Mouse (Mus musculus): ENCODE measurements around the gene Sptbn4. TPM values are rescaled to one million over a fixed set of nuclear protein-coding genes. Genes with fewer than 3 reads are reported as not detected.

Sptbn4 gene
- polyA plus RNA-seq, 1 experiment from 2014 or later: 0.57 TPM

- Histone ChIP-seq H3K4me1 (replicated peaks; ENCODE audit: control insufficient read depth, insufficient read depth, low read length) (peaks cover 3% of the 10 kb centered on the region), H3K27ac (ENCODE audit: low read depth, low read length) (no peak overlapping the region), H3K4me2 (replicated peaks; ENCODE audit: low read depth, low read length) (peak overlapping the region; percentile 14; the same call in 1 of the 2 replicates), H3K36me3 (ENCODE audit: control insufficient read depth, insufficient read depth, low read length) (no peaks in the 10 kb centered on the region), H3K27me3 (ENCODE audit: control insufficient read depth, insufficient read depth, low read length) (peaks cover 71% of the 10 kb centered on the region), H3K9me3 (ENCODE audit: control insufficient read depth, low read length) (no peaks in the 10 kb centered on the region), H3K4me3 (ENCODE audit: low read depth, low read length) (0 out of 2 replicates have a peak overlapping the region, but pooled peaks have one; percentile 1), H3K9ac (ENCODE audit: low read depth, low read length) (no peak overlapping the region)
- no peak for ATAC-seq (ENCODE audit: low FRiP score)
- peak; percentile 29 for DNase-seq (ENCODE audit: low spot score)
- 9% methylated on average over 81 of the region's 81 CpGs for WGBS
Observed at GRCm38 (mm10) chr7:27404203-27404942, 43.1 kb downstream of the Sptbn4 start.

GRCm38 (mm10) chr7:27402675-27403074 is 44.8 kb downstream of the Sptbn4 start:
- Histone ChIP-seq H3K4me2 (replicated peaks; ENCODE audit: low read depth, low read length) (no peak overlapping the region), H3K36me3 (ENCODE audit: control insufficient read depth, insufficient read depth, low read length) (no peaks in the 10 kb centered on the region), H3K4me3 (ENCODE audit: low read depth, low read length) (no peak overlapping the region), H3K27ac (ENCODE audit: low read depth, low read length) (no peak overlapping the region), H3K4me1 (replicated peaks; ENCODE audit: control insufficient read depth, insufficient read depth, low read length) (no peaks in the 10 kb centered on the region; the same call in 1 of the 2 replicates), H3K9ac (ENCODE audit: low read depth, low read length) (no peak overlapping the region), H3K27me3 (ENCODE audit: control insufficient read depth, insufficient read depth, low read length) (peaks cover 59% of the 10 kb centered on the region), H3K9me3 (ENCODE audit: control insufficient read depth, low read length) (no peaks in the 10 kb centered on the region)
- peak; percentile 76 for DNase-seq (ENCODE audit: low spot score)
- 11% methylated on average over 16 of the region's 16 CpGs for WGBS
- no peak for ATAC-seq (ENCODE audit: low FRiP score)

- Histone ChIP-seq H3K4me3 (ENCODE audit: low read depth, low read length) (no peak overlapping the region), H3K27ac (ENCODE audit: low read depth, low read length) (no peak overlapping the region), H3K9ac (ENCODE audit: low read depth, low read length) (no peak overlapping the region), H3K4me1 (replicated peaks; ENCODE audit: control insufficient read depth, insufficient read depth, low read length) (peaks cover 4% of the 10 kb centered on the region), H3K4me2 (replicated peaks; ENCODE audit: low read depth, low read length) (no peak overlapping the region), H3K9me3 (ENCODE audit: control insufficient read depth, low read length) (no peaks in the 10 kb centered on the region), H3K27me3 (ENCODE audit: control insufficient read depth, insufficient read depth, low read length) (peaks cover 60% of the 10 kb centered on the region), H3K36me3 (ENCODE audit: control insufficient read depth, insufficient read depth, low read length) (no peaks in the 10 kb centered on the region)
- ATAC-seq (ENCODE audit: low FRiP score) (no peak), DNase-seq (ENCODE audit: low spot score) (no peak)
- WGBS: 82% methylated on average over 7 of the region's 7 CpGs
Observed at GRCm38 (mm10) chr7:27400545-27400944, 46.9 kb downstream of the Sptbn4 start.

GRCm38 (mm10) chr7:27397048-27397949 is 50.2 kb downstream of the Sptbn4 start:
- peaks cover 52% of the 10 kb centered on the region for H3K27me3 ChIP-seq (ENCODE audit: control insufficient read depth, insufficient read depth, low read length)

GRCm38 (mm10) chr7:27396184-27397047 is 51.1 kb downstream of the Sptbn4 start:
- peak; percentile 63 for ATAC-seq (ENCODE audit: low FRiP score)
- Histone ChIP-seq H3K36me3 (ENCODE audit: control insufficient read depth, insufficient read depth, low read length) (no peaks in the 10 kb centered on the region), H3K9me3 (ENCODE audit: control insufficient read depth, low read length) (no peaks in the 10 kb centered on the region), H3K4me2 (replicated peaks; ENCODE audit: low read depth, low read length) (peak overlapping the region; percentile 80), H3K9ac (ENCODE audit: low read depth, low read length) (no peak overlapping the region), H3K27me3 (ENCODE audit: control insufficient read depth, insufficient read depth, low read length) (peaks cover 56% of the 10 kb centered on the region), H3K4me3 (ENCODE audit: low read depth, low read length) (peak overlapping the region; percentile 50), H3K4me1 (replicated peaks; ENCODE audit: control insufficient read depth, insufficient read depth, low read length) (peaks cover 4% of the 10 kb centered on the region; the same call in 1 of the 2 replicates), H3K27ac (ENCODE audit: low read depth, low read length) (no peak overlapping the region)
- DNase-seq (ENCODE audit: low spot score): peak; percentile 62
- WGBS: 3% methylated on average over 42 of the region's 68 CpGs

More at GRCm38 (mm10) chr7:27397048-27397949, 50.2 kb downstream of the Sptbn4 start:
- Histone ChIP-seq H3K4me2 (replicated peaks; ENCODE audit: low read depth, low read length) (no peak overlapping the region), H3K9ac (ENCODE audit: low read depth, low read length) (no peak overlapping the region), H3K36me3 (ENCODE audit: control insufficient read depth, insufficient read depth, low read length) (no peaks in the 10 kb centered on the region), H3K9me3 (ENCODE audit: control insufficient read depth, low read length) (no peaks in the 10 kb centered on the region), H3K4me3 (ENCODE audit: low read depth, low read length) (no peak overlapping the region), H3K4me1 (replicated peaks; ENCODE audit: control insufficient read depth, insufficient read depth, low read length) (peaks cover 4% of the 10 kb centered on the region; the same call in 1 of the 2 replicates), H3K27ac (ENCODE audit: low read depth, low read length) (no peak overlapping the region)
- peak; percentile 76 for DNase-seq (ENCODE audit: low spot score)
- 20% methylated on average over 26 of the region's 26 CpGs for WGBS
- ATAC-seq (ENCODE audit: low FRiP score): peak; percentile 42; the same call in 1 of the 2 replicates

GRCm38 (mm10) chr7:27395521-27396183 is 51.8 kb downstream of the Sptbn4 start:
- Histone ChIP-seq H3K4me1 (replicated peaks; ENCODE audit: control insufficient read depth, insufficient read depth, low read length) (peaks cover 4% of the 10 kb centered on the region; the same call in 1 of the 2 replicates), H3K36me3 (ENCODE audit: control insufficient read depth, insufficient read depth, low read length) (no peaks in the 10 kb centered on the region), H3K27me3 (ENCODE audit: control insufficient read depth, insufficient read depth, low read length) (peaks cover 58% of the 10 kb centered on the region), H3K4me3 (ENCODE audit: low read depth, low read length) (peak overlapping the region; percentile 50; the same call in 1 of the 2 replicates), H3K27ac (ENCODE audit: low read depth, low read length) (no peak overlapping the region), H3K9ac (ENCODE audit: low read depth, low read length) (no peak overlapping the region), H3K4me2 (replicated peaks; ENCODE audit: low read depth, low read length) (peak overlapping the region; percentile 80), H3K9me3 (ENCODE audit: control insufficient read depth, low read length) (no peaks in the 10 kb centered on the region)
- peak; percentile 30; the same call in 1 of the 2 replicates for ATAC-seq (ENCODE audit: low FRiP score)
- 3% methylated on average over 22 of the region's 22 CpGs for WGBS
- peak; percentile 18 for DNase-seq (ENCODE audit: low spot score)

GRCm38 (mm10) chr7:27391416-27391815 is 56.1 kb downstream of the Sptbn4 start:
- Histone ChIP-seq H3K4me3 (ENCODE audit: low read depth, low read length) (no peak overlapping the region), H3K4me2 (replicated peaks; ENCODE audit: low read depth, low read length) (no peak overlapping the region), H3K27ac (ENCODE audit: low read depth, low read length) (no peak overlapping the region), H3K4me1 (replicated peaks; ENCODE audit: control insufficient read depth, insufficient read depth, low read length) (peaks cover 3% of the 10 kb centered on the region; the same call in 1 of the 2 replicates), H3K9ac (ENCODE audit: low read depth, low read length) (no peak overlapping the region), H3K9me3 (ENCODE audit: control insufficient read depth, low read length) (no peaks in the 10 kb centered on the region), H3K27me3 (ENCODE audit: control insufficient read depth, insufficient read depth, low read length) (peaks cover 40% of the 10 kb centered on the region), H3K36me3 (ENCODE audit: control insufficient read depth, insufficient read depth, low read length) (no peaks in the 10 kb centered on the region)
- ATAC-seq (ENCODE audit: low FRiP score) (no peak), DNase-seq (ENCODE audit: low spot score) (no peak)
- WGBS: 51% methylated on average over 16 of the region's 16 CpGs
